Mouse (Mus musculus) WW6 (cell line): ENCODE results near the gene Gsdma3.
A peak's percentile ranks its signal among the peaks of the same experiment; 100 is the strongest.
"Not testable (repeated sequence)": the region's sequence is repeated elsewhere in the genome, so short reads cannot be mapped to it uniquely, and the experiment has no call there.

Experiments used
- DNase-seq: peaks from one replicate; pipeline ENCODE4 v3.0.0-alpha.2; 2013; ENCODE audit warnings: low read depth, low spot score

The Gsdma3 gene

DNA sequence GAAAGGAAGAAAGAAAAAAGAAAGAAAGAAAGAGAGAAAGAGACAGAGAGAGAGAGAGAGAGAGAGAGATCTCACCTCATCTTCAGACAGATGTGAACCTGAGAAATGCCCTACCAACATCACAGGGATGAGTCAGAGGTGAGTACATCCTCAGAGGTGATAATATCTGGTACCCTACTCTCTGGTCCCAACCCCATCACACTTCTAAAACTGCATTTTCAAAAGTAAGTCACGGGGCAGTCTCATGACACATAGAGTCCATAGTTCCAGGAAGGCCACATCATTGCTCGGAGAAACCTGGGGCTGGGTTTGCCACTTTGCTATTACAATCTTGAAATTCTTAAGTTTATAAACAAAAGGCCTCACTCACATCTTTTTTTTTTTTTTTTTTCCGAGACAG lies 30.2 kb upstream of the Gsdma3 start:
- no peak for DNase-seq

DNA sequence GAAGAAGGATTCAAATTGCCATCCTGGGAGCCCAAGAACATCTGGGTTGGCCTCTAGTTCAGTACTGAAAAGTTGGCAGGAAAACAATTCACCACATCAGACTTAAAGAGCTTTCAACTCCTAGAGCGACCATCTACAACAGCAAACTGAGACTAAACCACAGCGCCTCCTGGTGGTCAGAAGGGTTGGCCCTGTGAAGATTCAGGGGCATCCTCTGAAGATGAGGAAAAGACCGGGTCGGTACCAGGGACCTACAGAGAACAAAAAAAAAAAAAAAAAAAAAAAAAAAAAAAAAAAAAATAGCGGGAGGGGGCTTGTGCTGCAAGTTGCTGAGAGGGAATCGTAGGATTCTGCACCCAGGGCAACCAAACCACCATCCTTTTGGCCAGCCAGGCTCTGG lies 28.8 kb upstream of the Gsdma3 start:
- DNase-seq: peak; percentile 78

DNA sequence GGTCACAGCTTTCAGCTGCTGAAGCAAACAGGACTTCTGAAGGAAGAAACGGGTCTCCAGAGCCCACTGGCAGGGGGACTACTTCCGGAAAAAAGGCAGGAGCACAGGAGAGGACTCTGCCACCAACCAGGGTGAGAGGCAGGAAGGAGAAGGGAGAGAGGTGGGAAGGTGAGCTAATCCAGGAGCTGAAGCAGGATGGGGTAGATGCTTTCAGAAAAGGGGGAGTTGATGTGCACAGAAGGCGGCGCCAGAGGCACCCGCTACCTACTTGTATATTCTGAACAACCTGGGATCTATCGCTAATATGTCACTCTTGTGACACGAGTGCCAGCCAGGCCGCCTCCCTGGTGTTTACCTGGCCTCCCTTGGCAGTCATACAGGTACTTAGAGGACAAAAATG lies 28.2 kb upstream of the Gsdma3 start, which contains the start of gene Lrrc3c:
Lrrc3c (plus strand) TSS at position 301 of the 400 bp plus-strand sequence.
- no peak for DNase-seq

DNA sequence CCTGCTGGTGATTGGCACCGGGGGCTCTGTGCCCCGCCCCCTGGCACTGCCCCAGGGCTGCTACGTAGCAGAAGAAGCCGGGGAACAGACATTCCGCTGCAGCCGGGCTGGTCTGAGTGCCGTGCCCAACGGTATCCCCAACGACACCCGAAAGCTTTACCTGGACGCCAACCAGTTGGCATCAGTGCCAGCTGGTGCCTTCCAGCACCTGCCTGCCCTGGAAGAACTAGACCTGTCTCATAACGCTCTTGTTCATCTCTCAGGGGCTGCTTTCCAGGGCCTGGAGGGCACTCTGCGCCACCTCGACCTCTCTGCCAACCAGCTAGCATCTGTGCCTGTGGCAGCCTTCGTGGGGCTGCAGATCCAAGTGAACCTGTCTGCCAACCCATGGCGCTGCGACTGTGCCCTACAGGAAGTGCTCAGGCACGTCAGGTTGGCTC lies 27.3 kb upstream of the Gsdma3 start:
- no peak for DNase-seq

DNA sequence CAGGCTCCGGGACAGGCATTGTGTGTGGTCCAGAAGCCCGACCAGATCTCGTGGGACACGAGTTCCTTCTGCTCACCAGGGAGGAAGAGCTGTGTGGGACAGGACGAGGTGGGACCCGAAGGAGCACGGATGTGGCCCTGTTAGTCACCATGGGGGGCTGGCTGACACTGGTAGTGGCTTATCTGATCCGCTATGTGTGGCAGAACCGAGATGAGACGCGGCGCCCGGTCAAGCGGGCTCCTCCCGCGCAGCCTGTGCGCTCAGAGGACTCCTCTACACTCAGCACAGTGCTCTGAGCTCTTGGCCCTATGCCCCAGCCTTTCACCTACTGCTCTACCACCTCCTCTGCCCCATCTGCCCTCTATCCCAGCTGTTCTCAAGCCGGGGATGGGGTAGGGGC lies 26.9 kb upstream of the Gsdma3 start:
- DNase-seq: no peak

DNA sequence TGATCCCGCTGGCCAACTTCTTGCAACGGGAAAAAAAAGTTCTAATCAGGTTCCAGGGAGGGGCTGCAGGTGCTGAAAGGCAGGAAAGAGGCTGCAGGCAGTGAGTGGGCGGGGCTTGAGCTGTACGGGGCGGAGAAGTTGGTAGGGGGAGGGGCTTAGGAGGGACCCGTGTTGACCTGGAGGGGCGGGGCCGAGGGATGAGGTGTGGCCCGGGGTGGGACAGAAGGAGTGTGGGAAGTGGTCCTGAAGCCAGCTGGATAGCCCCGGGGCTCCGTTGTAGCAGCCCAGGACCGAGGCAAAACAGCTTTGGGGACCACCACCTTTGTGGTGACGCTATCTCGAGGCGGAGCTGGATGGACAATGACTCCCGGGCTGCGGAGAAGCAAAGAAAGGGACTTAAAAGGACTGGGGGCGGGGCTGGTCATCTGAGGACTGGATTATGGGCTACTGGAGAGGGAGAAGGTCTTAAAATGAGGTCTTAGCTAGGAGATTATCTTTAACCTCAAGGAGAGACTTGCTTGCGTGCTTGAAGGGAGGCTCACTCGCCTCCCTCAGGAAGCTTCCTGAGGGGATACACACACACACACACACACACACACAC lies 24.0 kb upstream of the Gsdma3 start:
- DNase-seq: peak; percentile 79

DNA sequence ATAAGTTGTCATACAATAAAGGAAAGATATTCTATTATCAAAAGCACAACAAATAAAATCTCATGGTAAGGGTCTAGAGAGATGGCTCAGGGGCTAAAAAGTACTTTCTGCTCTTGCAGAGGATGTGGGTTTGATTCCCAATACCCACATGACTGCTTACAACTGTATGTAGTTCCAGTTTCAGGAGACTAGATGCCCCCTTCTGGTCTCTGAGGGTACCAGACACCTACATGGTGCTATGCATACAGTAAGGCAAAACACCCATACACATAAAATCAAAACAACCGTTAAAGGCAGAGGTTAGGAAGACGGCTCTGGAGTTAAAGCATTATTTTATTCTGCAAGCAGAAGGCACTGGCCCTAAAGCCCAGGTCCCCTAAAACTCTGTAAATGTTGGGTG lies 22.2 kb upstream of the Gsdma3 start:
- no peak for DNase-seq

DNA sequence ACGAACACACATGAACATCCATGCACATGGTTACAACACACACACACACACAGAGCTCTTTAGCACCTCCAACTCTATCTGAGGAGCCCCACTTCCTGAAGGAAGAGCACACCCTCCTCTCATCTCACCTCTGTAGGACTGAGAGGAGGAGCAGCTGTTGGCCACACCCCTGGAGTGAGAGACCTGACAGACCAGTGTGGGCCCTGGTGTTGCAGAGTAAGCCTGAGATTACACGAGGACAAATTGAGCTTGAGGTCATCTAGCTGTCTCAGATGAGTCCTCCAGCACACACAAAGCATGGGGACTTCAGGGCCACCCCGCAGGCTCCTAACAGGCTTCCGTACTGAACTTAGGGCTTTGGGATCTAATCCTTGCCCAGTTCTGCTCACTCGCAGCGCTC lies 21.2 kb upstream of the Gsdma3 start:
- not testable (repeated sequence) for DNase-seq

DNA sequence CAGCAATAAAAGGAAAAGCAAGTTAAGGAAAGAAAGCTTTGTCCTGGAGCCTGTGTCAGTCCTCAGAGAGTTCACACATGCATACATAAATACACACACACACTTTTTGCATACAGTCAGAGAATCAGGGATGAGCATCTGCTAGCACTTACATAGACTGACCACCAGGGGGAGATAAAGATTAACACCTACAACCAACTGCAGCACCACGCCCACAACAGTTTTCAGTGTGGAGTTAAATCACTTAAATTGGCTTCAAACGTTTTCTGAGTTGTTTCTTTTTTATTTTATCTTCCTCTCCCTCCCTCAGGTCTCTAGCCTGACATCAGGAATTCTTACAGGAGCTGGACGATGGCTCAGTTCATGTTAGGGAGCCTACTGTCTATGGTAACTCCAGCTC lies 19.4 kb upstream of the Gsdma3 start:
- no peak for DNase-seq

DNA sequence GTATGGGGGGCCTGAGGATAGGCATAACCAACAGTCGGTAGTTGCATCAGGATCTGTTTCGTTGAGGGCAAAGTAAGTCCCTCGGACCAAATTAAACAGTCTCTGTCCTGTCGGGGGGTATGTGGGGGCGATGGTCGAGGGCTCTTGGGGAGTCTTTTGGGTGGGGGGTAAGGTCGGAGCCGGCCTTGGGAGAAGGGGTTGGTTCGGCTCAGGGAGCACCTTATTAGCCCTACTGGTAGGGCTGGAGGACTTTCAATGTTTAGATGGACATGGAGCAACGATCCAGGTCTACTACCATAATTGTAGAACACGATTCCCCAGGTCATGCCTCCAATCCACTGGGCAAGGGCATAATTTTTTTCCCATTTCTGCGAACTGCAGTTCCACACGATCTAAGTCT lies 5.4 kb upstream of the Gsdma3 start:
- DNase-seq: no peak

DNA sequence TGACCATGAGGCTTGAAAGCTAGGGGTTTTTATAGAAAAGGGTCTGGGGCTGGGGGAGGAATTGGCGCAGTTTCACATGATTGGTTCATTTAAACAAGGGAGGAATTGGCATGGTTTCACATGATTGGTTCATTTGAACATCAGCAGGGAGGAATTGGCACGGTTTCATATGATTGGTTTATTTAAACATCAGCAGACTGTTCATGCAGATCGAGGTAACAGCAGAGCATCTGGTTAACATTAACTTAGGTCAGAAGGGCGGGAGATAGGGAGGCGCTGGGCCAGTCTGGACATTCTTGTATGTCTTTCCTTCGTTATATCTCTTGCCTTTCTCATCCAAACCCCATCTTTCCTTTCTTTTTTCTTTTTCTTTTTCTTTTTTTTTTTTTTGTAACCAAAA lies 2.2 kb upstream of the Gsdma3 start:
- DNase-seq: not testable (repeated sequence)

DNA sequence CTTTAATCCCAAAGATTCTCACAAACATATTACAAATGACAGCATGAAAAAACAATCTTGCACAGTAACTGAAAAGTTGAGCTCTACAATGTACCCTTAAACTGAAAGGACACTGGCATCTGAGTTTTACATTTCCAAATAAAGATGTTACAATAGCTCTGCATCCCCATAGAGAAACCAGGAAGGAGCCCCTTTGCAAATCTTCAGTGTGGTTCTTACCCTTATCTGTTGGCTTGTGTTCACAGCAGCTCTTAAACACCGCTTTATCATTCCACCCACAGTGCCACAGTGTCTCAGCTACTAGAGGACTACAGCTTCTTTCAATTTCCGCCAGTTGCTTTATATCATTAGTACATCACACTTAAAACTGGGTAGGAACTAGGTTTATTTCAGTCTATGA lies 1.8 kb upstream of the Gsdma3 start:
- DNase-seq: not testable (repeated sequence)

DNA sequence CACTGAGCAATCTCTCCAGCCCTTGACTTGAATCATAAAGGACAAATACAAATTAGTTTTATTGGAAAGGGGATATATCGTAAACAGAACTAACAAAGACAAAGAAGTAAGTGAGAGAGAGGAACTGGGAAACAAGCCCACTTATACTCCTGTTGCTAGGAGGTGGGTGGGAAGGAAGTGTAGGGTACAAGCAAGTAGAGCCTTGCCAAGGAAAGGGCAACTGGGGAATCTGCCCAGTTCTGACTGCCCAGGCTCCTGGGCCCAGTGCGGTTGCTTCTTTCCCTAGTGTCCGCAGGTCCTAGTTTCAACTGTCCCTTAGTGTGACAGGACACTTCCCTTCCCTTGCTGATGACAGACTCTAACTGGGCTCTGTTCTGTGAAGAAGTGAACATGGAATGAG lies 2.5 kb downstream of the Gsdma3 start:
- no peak for DNase-seq

DNA sequence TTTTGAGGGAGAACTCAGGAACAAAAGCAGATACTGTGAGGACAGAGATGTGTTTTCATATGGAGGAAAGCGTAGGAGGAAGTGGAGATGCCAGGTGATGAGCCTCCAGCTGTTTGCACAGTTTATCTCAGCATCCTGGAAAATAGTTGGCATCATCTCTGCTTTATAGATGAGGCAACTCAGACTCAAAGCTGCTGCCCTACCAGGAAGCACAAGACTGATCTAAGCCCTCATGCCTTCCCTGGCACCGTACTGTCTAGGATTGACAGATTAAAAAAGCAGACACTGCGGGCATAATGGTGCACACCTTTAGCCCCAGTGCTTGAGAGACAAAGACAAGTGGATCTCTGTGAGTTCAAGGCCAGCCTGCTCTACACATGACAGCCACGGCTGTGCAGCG lies 4.5 kb downstream of the Gsdma3 start:
- DNase-seq: no peak

DNA sequence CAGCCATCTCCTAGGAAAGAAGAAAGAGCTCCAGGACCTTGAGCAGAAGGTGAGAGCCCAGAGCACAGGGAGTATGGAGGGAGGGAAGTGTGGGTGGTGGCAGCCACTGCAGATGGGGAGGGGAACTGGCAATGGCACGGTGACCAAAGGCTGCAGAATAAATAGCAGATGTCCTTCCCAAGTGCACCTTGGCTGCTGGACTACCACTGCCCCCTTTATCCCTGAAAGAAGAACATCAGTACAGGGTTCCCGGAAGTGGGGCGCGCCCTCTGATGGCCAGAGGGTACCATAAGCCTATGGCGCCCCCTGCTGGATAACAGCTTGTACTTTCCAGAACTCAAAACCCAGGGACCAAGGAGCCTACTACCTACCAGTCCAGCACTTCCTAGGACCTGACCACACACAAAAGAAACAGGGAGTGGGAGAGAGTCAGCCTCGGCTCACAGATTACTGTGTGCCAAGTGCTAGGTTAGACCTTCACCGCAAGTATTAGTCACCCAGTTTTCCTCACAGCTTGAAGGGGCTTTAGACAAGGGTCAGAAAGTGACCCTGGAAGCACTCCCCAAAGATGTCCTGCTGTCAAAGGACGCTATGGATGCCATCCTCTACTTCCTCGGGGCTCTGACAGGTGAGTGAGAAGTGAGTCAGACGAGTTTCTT lies 9.3 kb downstream of the Gsdma3 start:
- DNase-seq: not testable (repeated sequence)

DNA sequence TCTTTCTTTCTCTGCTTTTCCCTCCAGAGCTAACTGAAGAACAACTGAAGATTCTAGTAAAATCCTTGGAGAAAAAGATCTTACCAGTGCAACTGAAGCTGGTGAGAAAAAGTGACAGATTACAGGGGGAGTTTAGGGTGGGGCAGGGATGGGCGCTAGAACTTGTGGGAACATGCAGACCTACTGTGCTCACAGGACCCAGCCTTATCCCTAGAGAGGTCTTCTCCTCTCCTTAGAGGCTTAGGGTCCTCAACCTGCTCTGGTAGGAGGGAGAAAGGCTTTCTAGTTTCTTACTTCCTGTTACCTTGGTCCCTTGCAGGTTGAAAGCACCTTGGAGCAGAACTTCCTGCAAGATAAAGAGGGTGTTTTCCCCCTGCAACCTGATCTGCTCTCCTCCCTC lies 11.3 kb downstream of the Gsdma3 start:
- DNase-seq: no peak

DNA sequence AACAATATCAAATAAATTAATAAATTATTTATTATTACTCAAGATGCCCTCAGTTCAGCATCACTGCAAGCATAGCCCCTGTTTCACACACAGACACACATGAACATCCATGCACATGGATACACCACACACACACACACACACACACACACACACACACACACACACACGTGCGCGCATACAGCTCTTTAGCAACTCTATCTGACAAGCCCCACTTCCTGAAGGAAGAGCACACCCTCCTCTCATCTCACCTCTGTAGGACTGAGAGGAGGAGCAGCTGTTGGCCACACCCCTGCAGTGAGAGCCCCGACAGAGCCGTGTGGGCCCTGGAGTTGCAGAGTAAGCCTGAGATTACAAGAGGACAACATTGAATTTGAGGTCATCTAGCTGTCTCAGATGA lies 13.9 kb downstream of the Gsdma3 start:
- DNase-seq: no peak

DNA sequence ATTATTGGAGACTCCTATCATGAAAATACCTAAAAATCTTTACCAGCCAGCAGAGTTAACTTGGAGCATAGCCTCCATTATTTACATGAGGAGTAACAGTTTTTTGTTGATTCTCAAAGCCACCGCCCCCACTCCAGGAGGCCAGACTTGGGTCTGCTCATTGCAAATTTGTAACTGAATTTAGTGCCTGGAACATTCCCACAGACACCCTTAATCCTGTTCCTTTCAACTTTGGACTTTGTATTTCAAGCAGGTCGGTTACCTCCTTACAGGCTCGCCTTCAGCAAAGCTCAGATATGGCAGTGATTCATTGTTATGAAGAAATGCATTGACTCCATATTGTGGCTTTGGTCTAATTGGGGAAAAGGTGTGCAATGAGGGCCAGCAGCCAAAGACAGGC lies 18.6 kb downstream of the Gsdma3 start:
- DNase-seq: no peak

DNA sequence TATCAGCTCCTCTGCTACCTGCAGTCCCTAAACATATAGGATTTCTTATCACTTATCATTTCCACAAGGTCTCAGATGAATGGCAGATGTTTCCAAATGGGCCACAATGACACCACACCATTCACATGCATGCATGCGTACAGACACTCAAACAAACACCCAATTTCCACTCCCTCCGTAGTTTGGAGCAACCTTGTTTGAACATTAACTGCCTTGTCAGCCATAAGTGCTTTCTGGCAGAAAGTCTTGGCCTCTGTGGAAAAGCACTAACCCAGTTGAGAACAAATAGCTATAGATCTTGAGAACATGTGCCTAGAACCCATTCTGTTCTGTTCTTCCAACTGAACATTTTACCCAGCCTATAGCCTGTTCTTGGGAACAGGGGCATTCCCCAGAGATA lies 19.8 kb downstream of the Gsdma3 start:
- no peak for DNase-seq

DNA sequence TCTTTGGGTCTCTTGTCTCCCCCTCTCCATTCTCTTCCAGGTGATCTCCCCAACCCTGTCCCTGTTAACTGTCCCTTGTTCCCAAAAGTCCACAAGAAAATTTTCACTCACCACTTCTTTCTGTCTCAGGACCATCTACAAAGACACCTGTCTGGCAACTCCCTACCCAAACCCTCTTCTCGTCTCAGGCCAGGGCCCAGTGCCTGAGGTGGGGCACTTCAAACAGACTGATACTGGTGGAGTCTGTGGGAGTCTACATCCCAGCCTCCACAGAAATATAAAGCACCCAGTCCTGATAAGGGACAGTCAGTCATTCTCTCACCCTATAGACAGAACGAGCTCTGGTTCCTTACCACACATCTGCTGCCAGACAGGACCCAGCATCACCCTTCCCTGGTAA lies 20.3 kb downstream of the Gsdma3 start, which contains the start of gene Gsdma2:
Gsdma2 (plus strand) TSS at position 301 of the 400 bp plus-strand sequence.
- DNase-seq: no peak

DNA sequence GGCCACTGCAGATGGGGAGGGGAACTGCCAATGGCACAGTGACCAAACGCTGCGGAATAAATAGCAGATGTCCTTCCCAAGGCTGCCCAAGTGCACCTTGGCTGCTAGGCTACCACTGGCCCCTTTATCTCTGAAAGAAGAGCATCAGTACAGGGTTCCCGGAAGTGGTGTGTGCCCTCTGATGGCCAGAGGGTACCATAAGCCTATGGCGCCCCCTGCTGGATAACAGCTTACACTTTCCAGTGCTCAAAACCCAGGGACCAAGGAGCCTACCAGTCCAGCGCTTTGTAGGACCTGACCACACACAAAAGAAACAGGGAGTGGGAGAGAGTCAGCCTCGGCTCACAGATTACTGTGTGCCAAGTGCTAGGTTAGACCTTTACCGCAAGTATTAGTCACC lies 28.9 kb downstream of the Gsdma3 start:
- not testable (repeated sequence) for DNase-seq

DNA sequence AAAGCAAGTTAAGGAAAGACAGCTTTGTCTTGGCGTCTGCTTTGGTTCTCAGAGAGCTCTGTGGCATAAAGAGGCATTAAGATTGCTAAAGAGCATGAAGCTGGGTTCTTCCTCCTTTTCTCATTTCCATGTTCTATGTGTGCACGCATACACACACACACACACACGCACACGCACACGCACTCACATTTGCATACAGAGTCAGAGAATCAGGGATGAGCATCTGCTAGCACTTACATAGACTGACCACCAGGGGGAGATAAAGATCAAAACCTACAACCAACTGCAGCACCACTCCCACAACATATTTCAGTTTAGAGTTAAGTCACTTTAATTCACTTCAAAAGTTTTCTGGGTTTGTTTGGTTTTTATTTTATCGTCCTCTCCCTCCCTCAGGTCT lies 34.4 kb downstream of the Gsdma3 start:
- DNase-seq: no peak

DNA sequence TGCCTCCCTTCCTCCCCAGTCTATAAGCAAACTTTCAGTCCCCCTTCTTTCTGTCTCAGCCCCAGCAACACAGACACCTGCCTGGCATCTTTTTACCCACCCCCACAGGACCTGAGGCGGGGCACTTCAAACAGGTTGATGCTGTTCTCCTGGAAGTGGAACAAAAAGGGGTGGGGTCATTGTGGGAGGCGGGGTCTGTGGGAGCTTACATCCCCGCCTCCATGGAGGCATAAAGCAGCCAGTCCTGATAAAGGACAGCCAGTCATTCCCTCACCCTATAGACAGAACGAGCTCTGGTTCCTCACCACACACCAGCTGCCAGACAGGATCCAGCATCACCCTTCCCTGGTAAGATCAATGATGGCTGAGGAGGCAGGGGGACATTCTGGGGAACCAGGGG lies 37.9 kb downstream of the Gsdma3 start, which contains the start of gene Gsdma:
Gsdma (plus strand) TSS at position 261 of the 400 bp plus-strand sequence.
- DNase-seq: no peak
